Mouse (Mus musculus): ENCODE results near the gene Ehmt2.

GRCm38 (mm10) chr17:34949553-34949969 is 51.3 kb downstream of the Ehmt2 start:
- TF ChIP-seq CTCF (IDR thresholded peaks at IDR 0.05; ENCODE audit: control insufficient read depth, insufficient read depth, low read length) (no peak), POLR2A (IDR thresholded peaks at IDR 0.05; ENCODE audit: borderline replicate concordance, control insufficient read depth, low read depth, low read length) (no peak)
